Mouse (Mus musculus): ENCODE results near the gene Fcrl1. TPM values are rescaled to one million over a fixed set of nuclear protein-coding genes. Genes with fewer than 3 reads are reported as not detected.

Fcrl1 gene
- total RNA-seq (2023) = 356 to 391 TPM (median 365 TPM) in 4 replicates

DNA sequence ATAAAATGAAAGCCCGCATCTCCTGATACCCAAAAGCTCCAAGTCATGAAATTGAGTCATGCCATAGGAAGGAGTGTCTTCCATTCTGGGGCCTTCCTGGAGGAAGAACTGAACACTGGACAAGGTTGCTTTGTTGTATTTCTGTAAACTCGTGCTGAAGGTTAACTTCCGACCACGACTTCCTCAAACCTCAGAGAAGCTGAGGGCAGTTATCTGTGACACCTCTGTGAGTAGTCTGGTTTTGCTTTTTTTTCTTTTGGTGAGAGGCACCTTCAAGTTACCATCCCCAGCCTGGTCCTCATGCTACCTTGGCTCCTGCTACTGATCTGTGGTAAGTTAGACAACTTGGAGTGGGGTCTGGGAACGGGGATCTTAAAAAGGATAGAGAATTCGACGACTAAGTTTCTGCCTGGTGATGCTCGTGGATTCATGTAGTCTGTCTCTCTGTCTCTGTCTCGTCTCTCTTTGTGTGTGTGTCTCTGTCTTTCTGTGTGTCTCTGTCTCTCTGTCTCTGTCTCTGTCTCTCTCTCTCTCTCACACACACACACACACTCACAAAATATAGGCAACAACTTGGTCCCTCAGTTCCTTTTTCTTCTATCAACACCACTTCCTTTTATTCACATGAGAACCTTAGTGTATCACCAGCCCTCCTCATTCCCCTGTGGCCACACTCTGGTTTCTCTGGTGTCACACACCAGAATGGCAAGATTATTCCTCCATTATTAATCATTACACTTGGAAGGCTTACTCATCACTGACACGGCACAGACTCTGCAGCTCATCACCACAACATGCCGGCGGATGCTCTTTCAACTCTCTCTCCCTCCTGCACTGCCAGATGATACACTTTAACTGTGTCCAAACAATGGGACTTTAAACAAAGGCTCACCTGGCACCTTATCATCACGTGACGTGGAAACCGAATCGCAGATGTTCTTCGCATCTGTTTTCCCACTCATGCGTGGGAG is at the start of gene Fcrl1:
Gene Fcrl1, plus strand, starts transcription at position 193 of the 971 bp plus-strand sequence.

DNA sequence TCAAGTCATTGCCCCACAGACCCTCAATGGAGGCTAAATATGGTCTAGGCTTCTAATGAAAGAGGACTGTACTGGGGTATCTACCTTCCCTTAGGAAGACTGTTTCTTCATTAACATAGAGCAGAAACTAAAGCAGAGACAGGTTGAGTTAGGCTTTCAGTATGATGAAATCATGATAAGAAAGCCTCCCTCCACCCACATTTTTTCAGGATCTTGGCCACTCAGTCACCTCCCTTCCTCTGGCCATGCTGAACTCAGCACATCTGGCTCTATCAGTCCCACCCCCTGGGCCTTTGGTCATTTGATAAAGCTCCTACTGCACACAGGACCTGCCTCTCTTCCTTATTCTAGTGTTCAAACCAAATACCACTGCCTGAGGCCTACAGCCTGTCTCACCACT is 18.6 kb upstream of the Fcrl1 start, which contains the start of gene Cd5l:
Gene Cd5l, plus strand, starts transcription at position 301 of the 400 bp plus-strand sequence.

DNA sequence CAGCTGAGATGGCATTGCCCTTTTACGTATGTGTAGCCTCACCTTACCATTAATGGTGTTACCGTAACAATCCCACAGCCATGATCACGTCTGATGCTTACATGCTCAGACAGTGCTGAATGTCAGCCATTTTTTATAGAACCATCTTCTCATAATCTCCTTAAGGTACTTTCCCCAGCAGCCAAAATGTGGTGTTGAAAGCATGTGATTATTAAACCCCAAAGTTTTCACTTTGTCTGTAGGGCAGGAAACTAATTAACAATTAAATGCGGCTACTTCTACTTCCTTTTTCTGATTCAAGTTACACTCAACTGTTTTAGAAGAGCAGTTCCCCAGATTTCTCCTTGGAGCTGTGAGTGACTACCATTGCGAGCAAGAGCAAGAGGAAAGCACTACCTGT is 59.3 kb downstream of the Fcrl1 start, which contains the start of gene Fcrl5:
Gene Fcrl5, plus strand, starts transcription at position 295 of the 400 bp plus-strand sequence.

Other genes with a start within 250 kb of the Fcrl1 start
- gene Kirrel, start 201.6 kb upstream of the Fcrl1 start, total RNA-seq (2023) = not detected in 4 replicates
- gene Fcrls, start 112.6 kb upstream of the Fcrl1 start, total RNA-seq (2023) = 0.35 TPM in 1 of 4 replicates, not detected in the others
- gene Cd5l, start 18.5 kb upstream of the Fcrl1 start, total RNA-seq (2023) = 2.3 to 4.0 TPM (median 3.2 TPM) in 4 replicates
- 26.9 to 33.7 TPM (median 28.8 TPM) in 4 replicates for gene Fcrl5, start 59.4 kb downstream of the Fcrl1 start, total RNA-seq (2023)
- gene Etv3, start 149.0 kb downstream of the Fcrl1 start, total RNA-seq (2023) = 63.7 to 76.6 TPM (median 72.2 TPM) in 4 replicates
- 29.3 to 30.7 TPM (median 29.8 TPM) in 4 replicates for gene Arhgef11, start 241.2 kb downstream of the Fcrl1 start, total RNA-seq (2023)